Mouse (Mus musculus) WW6 (cell line): ENCODE results near the gene Map1s.

Source experiments
- DNase-seq: peaks from one replicate; pipeline ENCODE4 v3.0.0-alpha.2; 2013; ENCODE audit warnings: low read depth, low spot score

Map1s gene

DNA sequence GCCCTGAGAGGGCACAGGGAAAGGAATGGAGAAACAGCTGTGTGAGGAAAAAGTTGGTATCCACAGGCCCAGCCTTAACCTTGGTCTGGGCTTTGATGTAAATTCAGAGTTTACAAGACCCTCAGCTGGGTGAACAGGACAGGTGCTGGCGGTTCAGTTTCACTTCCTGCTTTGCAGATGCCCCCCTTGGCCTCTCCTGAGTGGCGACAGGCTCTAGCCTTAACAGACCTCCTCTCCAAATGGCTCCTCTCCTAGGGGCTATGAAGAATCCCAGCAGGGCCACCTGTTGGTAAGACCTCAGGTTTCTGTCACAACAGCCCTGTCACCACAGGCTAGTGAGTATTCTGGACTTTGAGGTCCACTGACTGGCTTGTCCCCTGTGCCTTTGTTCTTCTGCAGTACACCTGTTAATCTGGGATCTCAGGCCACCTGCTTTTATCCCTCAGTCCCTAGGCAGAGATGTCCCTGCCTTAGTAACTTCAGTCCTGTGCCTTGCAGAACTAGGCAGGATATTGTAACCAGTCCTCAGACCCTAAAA, 7.0 kb upstream of the Map1s start:
- no peak for DNase-seq

DNA sequence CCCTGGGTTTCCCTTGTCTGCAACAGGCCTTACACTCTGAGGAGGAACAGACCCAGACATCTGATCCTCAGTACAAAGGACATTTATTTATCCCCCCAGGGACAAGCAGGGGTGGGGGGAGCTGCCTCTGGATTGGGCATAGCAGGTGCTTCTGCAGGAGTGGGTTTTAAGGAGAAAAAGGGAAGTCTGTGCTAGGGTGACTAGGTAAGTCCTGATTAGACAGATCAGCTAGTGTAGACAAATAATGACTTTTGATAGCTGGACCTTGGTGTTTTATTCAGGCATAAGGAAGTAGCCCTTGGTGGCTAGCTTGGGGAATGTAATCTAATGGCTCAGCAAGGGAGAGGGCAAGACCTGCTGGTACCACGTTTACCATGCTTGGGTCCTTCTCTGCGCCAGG, 6.5 kb upstream of the Map1s start:
- no peak for DNase-seq

DNA sequence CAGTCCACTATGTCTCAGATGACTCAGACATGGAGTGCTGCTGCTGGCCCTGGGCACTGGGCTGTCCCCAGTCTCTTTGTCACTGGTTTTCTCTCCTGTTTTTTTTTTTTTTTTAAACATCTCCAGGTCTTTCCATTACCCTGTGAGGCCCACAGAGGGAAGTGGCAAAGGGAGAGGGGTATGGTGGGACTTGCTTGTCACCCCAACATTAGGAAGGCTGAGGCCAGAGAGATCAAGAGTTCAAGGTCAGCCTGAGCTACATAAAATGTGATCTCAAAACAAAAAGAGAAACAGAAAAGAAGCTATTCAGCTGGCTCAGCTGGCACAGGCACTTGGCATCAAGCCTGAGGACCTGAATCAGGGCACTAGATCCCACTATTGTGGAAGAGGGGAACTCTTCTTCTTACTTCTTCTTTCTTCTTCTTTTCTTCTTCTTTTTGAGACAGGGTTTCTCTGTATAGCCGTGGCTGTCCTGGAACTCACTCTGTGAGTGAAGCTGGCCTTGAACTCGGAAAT, 4.8 kb upstream of the Map1s start:
- DNase-seq = no peak

- DNase-seq = no peak
Observed at GRCm38 (mm10) chr8:70902211-70902610, 3.5 kb upstream of the Map1s start.

- DNase-seq = no peak
Observed at GRCm38 (mm10) chr8:70903112-70903511, 2.6 kb upstream of the Map1s start.

GRCm38 (mm10) chr8:70903582-70903981, 2.1 kb upstream of the Map1s start:
- no peak for DNase-seq

DNA sequence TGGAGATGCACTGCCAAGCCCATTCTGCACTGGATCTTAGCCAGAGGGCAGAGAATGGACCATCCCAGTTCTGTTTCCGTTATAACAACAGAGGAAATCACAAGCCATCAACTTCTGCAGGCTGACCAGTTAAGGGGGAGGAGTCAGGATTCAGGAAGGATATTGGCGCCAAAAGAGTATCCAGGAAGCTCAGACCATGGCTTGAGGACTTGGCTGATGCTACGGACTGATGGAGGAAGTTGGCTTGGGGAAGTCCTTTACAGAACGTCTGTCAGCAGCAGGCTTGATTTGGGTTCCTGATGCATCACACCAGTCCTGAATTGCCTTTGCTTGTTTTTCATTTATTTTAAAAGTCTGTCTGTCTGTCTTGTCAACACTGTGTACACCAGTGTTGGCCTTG, 1.2 kb upstream of the Map1s start:
- no peak for DNase-seq

GRCm38 (mm10) chr8:70905463-70905830, 285 bp upstream of the Map1s start:
- no peak for DNase-seq

- no peak for DNase-seq
Observed at GRCm38 (mm10) chr8:70907518-70907917, 1.8 kb downstream of the Map1s start.

- no peak for DNase-seq
Observed at GRCm38 (mm10) chr8:70911596-70911995, 5.9 kb downstream of the Map1s start.

- no peak for DNase-seq
Observed at GRCm38 (mm10) chr8:70912955-70913354, 7.2 kb downstream of the Map1s start.

DNA sequence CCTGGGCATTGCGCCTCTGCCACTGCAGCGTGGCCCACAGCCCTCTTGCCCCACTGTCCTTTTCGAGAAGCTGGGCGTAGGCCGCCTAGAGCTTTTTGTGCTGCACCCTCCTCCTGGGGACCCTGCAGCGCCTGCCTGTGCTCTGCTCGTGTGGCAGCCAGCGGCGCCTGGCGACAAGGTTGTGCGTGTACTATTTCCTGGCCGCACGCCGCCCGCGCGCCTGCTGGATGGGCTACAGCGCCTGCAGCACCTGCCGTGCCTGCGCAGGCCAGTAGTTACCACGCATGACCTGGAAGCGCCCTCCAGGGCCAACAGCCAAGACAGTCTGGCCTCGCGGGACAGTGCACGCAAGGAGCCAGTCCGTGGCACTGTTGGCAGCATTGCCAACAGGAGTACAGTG, 7.8 kb downstream of the Map1s start:
- no peak for DNase-seq

GRCm38 (mm10) chr8:70914704-70915103, 9.0 kb downstream of the Map1s start:
- no peak for DNase-seq

GRCm38 (mm10) chr8:70920049-70920922, 14.6 kb downstream of the Map1s start:
- no peak for DNase-seq

DNA sequence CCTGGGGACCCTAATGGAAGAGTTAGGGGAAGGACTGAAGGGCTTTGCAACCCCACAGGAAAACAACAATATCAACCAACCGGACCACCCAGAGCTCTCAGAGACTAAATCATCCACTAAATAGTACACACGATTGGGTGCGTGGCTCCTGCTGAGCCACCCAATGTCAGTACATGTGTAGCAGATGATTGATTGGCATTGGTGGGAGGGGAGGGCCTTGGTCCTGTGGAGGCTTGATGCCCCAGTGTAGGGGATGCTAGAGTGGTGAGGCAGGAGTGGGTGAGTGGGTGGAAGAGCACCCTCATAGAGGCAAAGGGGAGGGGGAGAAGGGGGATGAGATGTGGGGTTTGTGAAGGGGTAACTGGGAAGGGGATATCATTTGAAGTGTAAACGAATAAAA, 18.4 kb downstream of the Map1s start:
- no peak for DNase-seq

DNA sequence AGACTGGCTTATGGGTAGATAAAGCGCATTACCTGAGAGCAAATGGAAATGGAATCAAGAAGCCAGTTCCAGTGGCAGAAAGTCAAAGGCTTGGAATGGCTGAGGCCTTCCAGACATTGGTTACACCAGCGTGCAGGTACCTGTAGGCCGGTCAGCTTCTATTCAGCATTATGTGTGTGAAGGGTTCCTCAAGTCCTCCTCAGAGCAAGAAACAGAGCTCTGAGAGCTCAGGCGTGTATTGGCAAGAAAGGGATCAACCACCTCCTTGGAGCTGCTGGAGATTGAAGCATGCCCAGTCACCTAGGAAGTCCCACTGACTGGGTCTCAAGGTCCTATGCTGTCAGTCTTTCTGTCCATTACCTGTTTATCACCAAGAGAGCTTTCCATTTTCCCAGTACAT, 20.0 kb downstream of the Map1s start:
- DNase-seq = no peak

DNA sequence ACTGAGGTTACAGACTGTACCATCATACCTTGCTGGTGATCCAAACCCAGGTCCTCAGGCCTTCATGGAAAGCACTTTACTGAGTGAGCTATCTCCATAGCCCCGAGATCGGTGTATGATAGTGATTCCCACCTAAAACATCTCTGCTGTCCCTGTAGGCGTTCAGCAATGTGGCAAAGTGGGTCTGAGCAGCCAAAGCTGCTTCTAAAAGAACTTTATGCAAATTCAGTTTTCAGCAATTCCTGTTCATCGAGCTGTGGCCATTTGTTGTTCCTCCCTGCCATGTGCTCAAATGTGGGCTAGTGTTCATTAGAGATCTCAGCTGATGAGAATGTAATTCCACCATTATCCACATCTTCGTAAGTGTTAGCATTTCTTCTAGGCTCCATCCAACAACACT, 20.7 kb downstream of the Map1s start:
- no peak for DNase-seq

DNA sequence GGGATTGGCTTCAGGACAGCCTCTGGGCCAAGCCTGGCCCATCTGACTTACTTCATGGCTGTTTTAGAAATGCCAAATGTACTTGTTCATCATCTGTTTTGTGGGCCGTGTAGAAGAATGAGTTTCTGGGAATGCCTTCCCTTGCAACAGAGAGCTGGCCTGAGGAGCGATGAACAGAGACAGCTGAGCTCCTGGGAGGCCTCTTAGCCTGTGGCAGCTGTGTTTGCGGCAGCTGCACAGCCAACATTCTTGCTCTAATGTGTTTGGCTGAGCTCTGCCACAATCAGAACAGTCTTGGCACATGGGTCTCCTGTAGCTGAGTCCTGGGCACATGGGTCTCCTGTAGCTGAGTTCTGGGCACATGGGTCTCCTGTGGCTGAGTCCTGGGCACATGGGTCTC, 22.4 kb downstream of the Map1s start:
- no peak for DNase-seq

GRCm38 (mm10) chr8:70928778-70929322, 23.1 kb downstream of the Map1s start:
- DNase-seq = no peak

GRCm38 (mm10) chr8:70931731-70932130, 26.0 kb downstream of the Map1s start:
- DNase-seq = no peak

DNA sequence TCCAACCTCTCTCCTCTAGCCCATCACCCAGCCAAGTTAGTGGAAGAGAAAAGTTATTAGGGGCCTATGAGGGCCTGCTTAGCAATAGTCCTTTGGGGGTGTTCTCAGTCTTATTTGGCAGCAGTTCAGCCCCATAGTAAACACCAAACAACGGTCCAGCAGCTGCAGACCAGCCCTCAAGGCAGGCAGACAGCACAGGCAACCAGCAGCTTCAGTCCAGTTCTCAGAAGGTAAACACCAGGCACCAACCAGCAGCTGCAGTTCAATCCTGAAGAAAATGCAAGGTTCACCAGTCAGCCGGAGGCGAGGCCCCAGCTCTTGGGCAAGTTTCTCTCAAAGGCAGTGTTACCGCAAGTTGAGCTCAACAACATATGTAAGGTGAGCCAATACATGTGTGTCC, 27.3 kb downstream of the Map1s start:
- no peak for DNase-seq

GRCm38 (mm10) chr8:70934786-70935185, 29.1 kb downstream of the Map1s start:
- DNase-seq = no peak

GRCm38 (mm10) chr8:70937200-70937599, 31.5 kb downstream of the Map1s start:
- DNase-seq = no peak
